Mouse (Mus musculus) limb, embryonic 13.5 days (tissue): ENCODE data around the gene Zfp790. TPM values are rescaled to one million over a fixed set of nuclear protein-coding genes. Genes with fewer than 3 reads are reported as not detected.

ENCODE experiments used
- ATAC-seq: fragments of 200-750 bp; cut with Nextera tagmentation; 2 replicates; pipeline ENCODE4 v1.8.0; 2017; ENCODE audit warnings: low read depth, moderate number of reproducible peaks, moderate TSS enrichment; ENCODE audit not compliant: low FRiP score
- H3K27ac ChIP-seq: fragments of 300-500 bp; sonication (generic); 2 replicates; pipeline ENCODE4 v1.5.1; 2015; ENCODE audit warnings: inconsistent platforms, mild to moderate bottlenecking, moderate library complexity
- H3K27me3 ChIP-seq: fragments of 300-500 bp; sonication (generic); 2 replicates; pipeline ENCODE4 v1.6.1; 2015; ENCODE audit warnings: mild to moderate bottlenecking, inconsistent platforms
- H3K36me3 ChIP-seq: fragments of 300-500 bp; sonication (generic); 2 replicates; pipeline ENCODE4 v1.6.1; 2015; ENCODE audit warnings: inconsistent platforms, mild to moderate bottlenecking, moderate library complexity
- H3K4me1 ChIP-seq: fragments of 300-500 bp; sonication (generic); 2 replicates; pipeline ENCODE4 v1.6.1; 2015; ENCODE audit warnings: inconsistent platforms
- H3K4me2 ChIP-seq: fragments of 300-500 bp; sonication (generic); replicated peaks from 2 replicates; pipeline ENCODE4 v1.6.1; 2015; ENCODE audit warnings: inconsistent platforms, mild to moderate bottlenecking, moderate library complexity
- H3K4me3 ChIP-seq: fragments of 300-500 bp; sonication (generic); 2 replicates; pipeline ENCODE4 v1.5.1; 2015; ENCODE audit warnings: moderate library complexity, mild to moderate bottlenecking, inconsistent platforms
- H3K9ac ChIP-seq: fragments of 300-500 bp; sonication (generic); 2 replicates; pipeline ENCODE4 v1.6.1; 2015; ENCODE audit warnings: mild to moderate bottlenecking, inconsistent platforms
- H3K9me3 ChIP-seq: fragments of 300-500 bp; sonication (generic); 2 replicates; pipeline ENCODE4 v1.6.1; 2016; ENCODE audit warnings: inconsistent platforms
- WGBS: fragments of 180-500 bp; shearing (Covaris S2); methylation state at CpG from one replicate; pipeline ENCODE4 v1.1.7; 2015; 5-methylcytosine and 5-hydroxymethylcytosine counted together
- polyA plus RNA-seq: library from polyadenylated mRNA; unstranded; fragments of >200 nt; fragmentation: Nextera tagmentation; extraction: Ambion mirVana; gene quantifications from 2 replicates; pipeline ENCODE4 v1.2.1, GENCODE M21; 2015

Zfp790 gene
- polyA plus RNA-seq = 16.1 and 17.3 TPM in 2 replicates

GRCm38 (mm10) chr7:29815910-29816429, at the start of gene Zfp790:
Gene Zfp790, plus strand, starts transcription at chr7:29816114.
- Histone ChIP-seq H3K36me3 (peaks cover 12% of the 10 kb centered on the region), H3K4me1 (peaks cover 37% of the 10 kb centered on the region), H3K9ac (peak within 1 kb of the TSS; percentile 77), H3K4me2 (peak within 1 kb of the TSS; percentile 84), H3K9me3 (no peaks in the 10 kb centered on the region), H3K27ac (peak within 1 kb of the TSS; percentile 88), H3K4me3 (peak within 1 kb of the TSS; percentile 71), H3K27me3 (no peaks in the 10 kb centered on the region)
- peak; percentile 97 for ATAC-seq
- WGBS = under 1% methylated on average over 26 of the region's 26 CpGs

GRCm38 (mm10) chr7:29767058-29767686, 48.7 kb upstream of the Zfp790 start:
- ATAC-seq = peak; percentile 75
- Histone ChIP-seq H3K27me3 (no peaks in the 10 kb centered on the region), H3K9ac (peak overlapping the region; percentile 70), H3K27ac (peak overlapping the region; percentile 55; the same call in 1 of the 2 replicates), H3K9me3 (no peaks in the 10 kb centered on the region), H3K4me3 (peak overlapping the region; percentile 80), H3K4me1 (peaks cover 17% of the 10 kb centered on the region), H3K4me2 (peak overlapping the region; percentile 81), H3K36me3 (peaks cover 22% of the 10 kb centered on the region)
- 1% methylated on average over 15 of the region's 15 CpGs for WGBS

GRCm38 (mm10) chr7:29768090-29768900, 47.6 kb upstream of the Zfp790 start, which contains the start of gene Zfp84:
Gene Zfp84, plus strand, starts transcription at chr7:29768552.
- peak within 1 kb of the TSS; percentile 85 for H3K27ac ChIP-seq
- WGBS = under 1% methylated on average over 32 of the region's 32 CpGs

GRCm38 (mm10) chr7:29768980-29769379, 46.9 kb upstream of the Zfp790 start:
- ATAC-seq = no peak
- 7% methylated on average over 10 of the region's 10 CpGs for WGBS
- Histone ChIP-seq H3K4me2 (peak overlapping the region; percentile 81), H3K36me3 (peaks cover 38% of the 10 kb centered on the region), H3K4me1 (peaks cover 17% of the 10 kb centered on the region), H3K4me3 (peak overlapping the region; percentile 80), H3K27ac (peak overlapping the region; percentile 85; the same call in 1 of the 2 replicates), H3K9ac (peak overlapping the region; percentile 77), H3K27me3 (no peaks in the 10 kb centered on the region), H3K9me3 (no peaks in the 10 kb centered on the region)

More at GRCm38 (mm10) chr7:29768090-29768900, 47.6 kb upstream of the Zfp790 start, which contains the start of gene Zfp84:
- no peaks in the 10 kb centered on the region for H3K27me3 ChIP-seq
- peaks cover 31% of the 10 kb centered on the region for H3K36me3 ChIP-seq
- peak within 1 kb of the TSS; percentile 80 for H3K4me3 ChIP-seq
- no peaks in the 10 kb centered on the region for H3K9me3 ChIP-seq
- ATAC-seq = peak; percentile 95
- H3K9ac ChIP-seq = peak within 1 kb of the TSS; percentile 77
- peak within 1 kb of the TSS; percentile 81 for H3K4me2 ChIP-seq
- peaks cover 17% of the 10 kb centered on the region for H3K4me1 ChIP-seq

- H3K9ac ChIP-seq = no peak overlapping the region
- H3K4me2 ChIP-seq = no peak overlapping the region
- ATAC-seq = peak; percentile 48
- H3K4me3 ChIP-seq = no peak overlapping the region
- no peaks in the 10 kb centered on the region for H3K27me3 ChIP-seq
- peaks cover 73% of the 10 kb centered on the region for H3K36me3 ChIP-seq
- no peaks in the 10 kb centered on the region for H3K9me3 ChIP-seq
- no peak overlapping the region; the same call in 1 of the 2 replicates for H3K27ac ChIP-seq
- WGBS = 84% methylated on average over 7 of the region's 7 CpGs
- H3K4me1 ChIP-seq = peaks cover 12% of the 10 kb centered on the region
Measured at GRCm38 (mm10) chr7:29773503-29773902, 42.4 kb upstream of the Zfp790 start.

GRCm38 (mm10) chr7:29774371-29774770, 41.5 kb upstream of the Zfp790 start:
- ATAC-seq = no peak
- Histone ChIP-seq H3K36me3 (peaks cover 82% of the 10 kb centered on the region), H3K9me3 (no peaks in the 10 kb centered on the region), H3K9ac (no peak overlapping the region), H3K4me2 (no peak overlapping the region), H3K27ac (no peak overlapping the region), H3K4me3 (no peak overlapping the region), H3K27me3 (no peaks in the 10 kb centered on the region), H3K4me1 (peaks cover 8% of the 10 kb centered on the region)
- 84% methylated on average over 3 of the region's 3 CpGs for WGBS

GRCm38 (mm10) chr7:29776568-29776967, 39.3 kb upstream of the Zfp790 start:
- no peak for ATAC-seq
- no peak overlapping the region for H3K27ac ChIP-seq
- no peaks in the 10 kb centered on the region for H3K9me3 ChIP-seq
- no peaks in the 10 kb centered on the region for H3K27me3 ChIP-seq
- H3K36me3 ChIP-seq = peaks cover 81% of the 10 kb centered on the region
- H3K4me2 ChIP-seq = no peak overlapping the region
- no peak overlapping the region for H3K9ac ChIP-seq
- 95% methylated on average over 19 of the region's 19 CpGs for WGBS
- no peaks in the 10 kb centered on the region for H3K4me1 ChIP-seq
- no peak overlapping the region for H3K4me3 ChIP-seq

- no peak overlapping the region for H3K4me2 ChIP-seq
- H3K4me3 ChIP-seq = no peak overlapping the region
- no peaks in the 10 kb centered on the region for H3K4me1 ChIP-seq
- H3K36me3 ChIP-seq = peaks cover 76% of the 10 kb centered on the region
- no peaks in the 10 kb centered on the region for H3K27me3 ChIP-seq
- no peak for ATAC-seq
- WGBS = 94% methylated on average over 10 of the region's 10 CpGs
- no peak overlapping the region for H3K27ac ChIP-seq
- H3K9me3 ChIP-seq = no peaks in the 10 kb centered on the region
- H3K9ac ChIP-seq = no peak overlapping the region
Measured at GRCm38 (mm10) chr7:29777372-29777771, 38.5 kb upstream of the Zfp790 start.

- H3K9me3 ChIP-seq = no peaks in the 10 kb centered on the region
- H3K4me3 ChIP-seq = peak within 1 kb of the TSS; percentile 85
- WGBS = under 1% methylated on average over 45 of the region's 45 CpGs
- peaks cover 34% of the 10 kb centered on the region for H3K36me3 ChIP-seq
- no peaks in the 10 kb centered on the region for H3K27me3 ChIP-seq
- peak within 1 kb of the TSS; percentile 85 for H3K27ac ChIP-seq
- peaks cover 14% of the 10 kb centered on the region for H3K4me1 ChIP-seq
- peak; percentile 95 for ATAC-seq
- H3K4me2 ChIP-seq = peak within 1 kb of the TSS; percentile 76
- H3K9ac ChIP-seq = peak within 1 kb of the TSS; percentile 93
Measured at GRCm38 (mm10) chr7:29783871-29784551, 31.9 kb upstream of the Zfp790 start, which contains the start of gene Zfp30. Gene Zfp30, plus strand, starts transcription at chr7:29783998.

- H3K9ac ChIP-seq = peak overlapping the region; percentile 93
- ATAC-seq = no peak
- H3K27ac ChIP-seq = no peak overlapping the region
- H3K9me3 ChIP-seq = no peaks in the 10 kb centered on the region
- H3K36me3 ChIP-seq = peaks cover 36% of the 10 kb centered on the region
- H3K4me1 ChIP-seq = peaks cover 14% of the 10 kb centered on the region
- no peaks in the 10 kb centered on the region for H3K27me3 ChIP-seq
- peak overlapping the region; percentile 85 for H3K4me3 ChIP-seq
- 62% methylated on average over 8 of the region's 8 CpGs for WGBS
- H3K4me2 ChIP-seq = peak overlapping the region; percentile 76
Measured at GRCm38 (mm10) chr7:29785023-29785422, 30.9 kb upstream of the Zfp790 start.

GRCm38 (mm10) chr7:29785888-29786287, 30.0 kb upstream of the Zfp790 start:
- no peaks in the 10 kb centered on the region for H3K27me3 ChIP-seq
- WGBS = 78% methylated on average over 5 of the region's 5 CpGs
- H3K4me3 ChIP-seq = peak overlapping the region; percentile 85
- peaks cover 14% of the 10 kb centered on the region for H3K4me1 ChIP-seq
- no peak overlapping the region for H3K27ac ChIP-seq
- H3K36me3 ChIP-seq = peaks cover 44% of the 10 kb centered on the region
- no peak for ATAC-seq
- peak overlapping the region; percentile 76 for H3K4me2 ChIP-seq
- no peaks in the 10 kb centered on the region for H3K9me3 ChIP-seq
- H3K9ac ChIP-seq = peak overlapping the region; percentile 93
